Mouse (Mus musculus): ENCODE results near the gene Nsun7.
"Not testable (repeated sequence)": the region's sequence is repeated elsewhere in the genome, so short reads cannot be mapped to it uniquely, and the experiment has no call there.

Nsun7 gene

GRCm38 (mm10) chr5:66259756-66260448 lies at the start of gene Nsun7:
Nsun7 (plus strand) TSS chr5:66259897.
- in situ Hi-C loops (cut with MboI; ENCODE audit: low pct_unique_long_range_greater_than_20kb in 1 of 2, low sequenced_read_pairs in 2 of 2, unreplicated experiment in 1 of 2) = no loop called here

GRCm38 (mm10) chr5:66214395-66214935 lies 45.2 kb upstream of the Nsun7 start:
- in situ Hi-C loops (cut with MboI; ENCODE audit: low pct_unique_long_range_greater_than_20kb in 1 of 2, low sequenced_read_pairs in 2 of 2, unreplicated experiment in 1 of 2) = no loop called here

GRCm38 (mm10) chr5:66215569-66216277 lies 44.0 kb upstream of the Nsun7 start:
- in situ Hi-C loops (cut with MboI; ENCODE audit: low pct_unique_long_range_greater_than_20kb in 1 of 2, low sequenced_read_pairs in 2 of 2, unreplicated experiment in 1 of 2) = no loop called here

GRCm38 (mm10) chr5:66219692-66220091 lies 40.0 kb upstream of the Nsun7 start:
- in situ Hi-C loops (cut with MboI; ENCODE audit: low pct_unique_long_range_greater_than_20kb in 1 of 2, low sequenced_read_pairs in 2 of 2, unreplicated experiment in 1 of 2) = no loop called here

GRCm38 (mm10) chr5:66220620-66221019 lies 39.1 kb upstream of the Nsun7 start:
- in situ Hi-C loops (cut with MboI; ENCODE audit: low pct_unique_long_range_greater_than_20kb in 1 of 2, low sequenced_read_pairs in 2 of 2, unreplicated experiment in 1 of 2) = no loop called here

- in situ Hi-C loops (cut with MboI; ENCODE audit: low pct_unique_long_range_greater_than_20kb in 1 of 2, low sequenced_read_pairs in 2 of 2, unreplicated experiment in 1 of 2) = no loop called here
Measured at GRCm38 (mm10) chr5:66222916-66223315, 36.8 kb upstream of the Nsun7 start.

GRCm38 (mm10) chr5:66226526-66226925 lies 33.2 kb upstream of the Nsun7 start:
- in situ Hi-C loops (cut with MboI; ENCODE audit: low pct_unique_long_range_greater_than_20kb in 1 of 2, low sequenced_read_pairs in 2 of 2, unreplicated experiment in 1 of 2) = no loop called here

GRCm38 (mm10) chr5:66231660-66232269 lies 27.9 kb upstream of the Nsun7 start:
- in situ Hi-C loops (cut with MboI; ENCODE audit: low pct_unique_long_range_greater_than_20kb in 1 of 2, low sequenced_read_pairs in 2 of 2, unreplicated experiment in 1 of 2) = loop anchor here in 1 of 2 experiments (10.0 kb wide), 2 partner anchors 147 to 267 kb away; no protein-coding TSS in a partner anchor

GRCm38 (mm10) chr5:66232456-66232855 lies 27.2 kb upstream of the Nsun7 start:
- in situ Hi-C loops (cut with MboI; ENCODE audit: low pct_unique_long_range_greater_than_20kb in 1 of 2, low sequenced_read_pairs in 2 of 2, unreplicated experiment in 1 of 2) = loop anchor here in 1 of 2 experiments (10.0 kb wide), 2 partner anchors 148 to 268 kb away; no protein-coding TSS in a partner anchor

- in situ Hi-C loops (cut with MboI; ENCODE audit: low pct_unique_long_range_greater_than_20kb in 1 of 2, low sequenced_read_pairs in 2 of 2, unreplicated experiment in 1 of 2) = loop anchor here in 1 of 2 experiments (5.0 kb wide), 1 partner anchor 265 kb away; no protein-coding TSS in a partner anchor
Measured at GRCm38 (mm10) chr5:66241894-66242293, 17.8 kb upstream of the Nsun7 start.

- in situ Hi-C loops (cut with MboI; ENCODE audit: low pct_unique_long_range_greater_than_20kb in 1 of 2, low sequenced_read_pairs in 2 of 2, unreplicated experiment in 1 of 2) = loop anchor here in 1 of 2 experiments (5.0 kb wide), 1 partner anchor 266 kb away; no protein-coding TSS in a partner anchor
Measured at GRCm38 (mm10) chr5:66243467-66243866, 16.2 kb upstream of the Nsun7 start.

GRCm38 (mm10) chr5:66244043-66244660 lies 15.5 kb upstream of the Nsun7 start:
- in situ Hi-C loops (cut with MboI; ENCODE audit: low pct_unique_long_range_greater_than_20kb in 1 of 2, low sequenced_read_pairs in 2 of 2, unreplicated experiment in 1 of 2) = loop anchor here in 1 of 2 experiments (5.0 kb wide), 1 partner anchor 267 kb away; no protein-coding TSS in a partner anchor

- in situ Hi-C loops (cut with MboI; ENCODE audit: low pct_unique_long_range_greater_than_20kb in 1 of 2, low sequenced_read_pairs in 2 of 2, unreplicated experiment in 1 of 2) = no loop called here
Measured at GRCm38 (mm10) chr5:66245958-66246497, 13.7 kb upstream of the Nsun7 start.

- in situ Hi-C loops (cut with MboI; ENCODE audit: low pct_unique_long_range_greater_than_20kb in 1 of 2, low sequenced_read_pairs in 2 of 2, unreplicated experiment in 1 of 2) = no loop called here
Measured at GRCm38 (mm10) chr5:66253219-66253618, 6.5 kb upstream of the Nsun7 start.

- in situ Hi-C loops (cut with MboI; ENCODE audit: low pct_unique_long_range_greater_than_20kb in 1 of 2, low sequenced_read_pairs in 2 of 2, unreplicated experiment in 1 of 2) = no loop called here
Measured at GRCm38 (mm10) chr5:66255044-66255443, 4.7 kb upstream of the Nsun7 start.

- in situ Hi-C loops (cut with MboI; ENCODE audit: low pct_unique_long_range_greater_than_20kb in 1 of 2, low sequenced_read_pairs in 2 of 2, unreplicated experiment in 1 of 2) = no loop called here
Measured at GRCm38 (mm10) chr5:66259000-66259399, 697 bp upstream of the Nsun7 start.

GRCm38 (mm10) chr5:66259431-66259755 lies 304 bp upstream of the Nsun7 start:
- in situ Hi-C loops (cut with MboI; ENCODE audit: low pct_unique_long_range_greater_than_20kb in 1 of 2, low sequenced_read_pairs in 2 of 2, unreplicated experiment in 1 of 2) = not testable (repeated sequence)

- in situ Hi-C loops (cut with MboI; ENCODE audit: low pct_unique_long_range_greater_than_20kb in 1 of 2, low sequenced_read_pairs in 2 of 2, unreplicated experiment in 1 of 2) = no loop called here
Measured at GRCm38 (mm10) chr5:66262475-66262874, 2.8 kb downstream of the Nsun7 start.

Measured in mouse embryonic stem cell (cell line).